Mouse (Mus musculus) forebrain, embryonic 15.5 days (tissue): ENCODE measurements around the gene Hpn. TPM values are rescaled to one million over a fixed set of nuclear protein-coding genes. Genes with fewer than 3 reads are reported as not detected.

Source experiments
- ATAC-seq: fragments of 200-750 bp; cut with Nextera tagmentation; replicated peaks from 2 replicates; pipeline ENCODE4 v1.8.0; 2017; ENCODE audit warnings: mild to moderate bottlenecking, moderate TSS enrichment, moderate library complexity
- H3K27ac ChIP-seq: fragments of 300-500 bp; sonication (generic); replicated peaks from 2 replicates; pipeline ENCODE4 v1.5.1; 2015; ENCODE audit warnings: mild to moderate bottlenecking, inconsistent platforms
- H3K27me3 ChIP-seq: fragments of 300-500 bp; sonication (generic); 2 replicates; pipeline ENCODE4 v1.6.1; 2015; ENCODE audit warnings: inconsistent platforms
- H3K36me3 ChIP-seq: fragments of 300-500 bp; sonication (generic); 2 replicates; pipeline ENCODE4 v1.6.1; 2015; ENCODE audit warnings: mild to moderate bottlenecking, inconsistent platforms
- H3K4me1 ChIP-seq: fragments of 300-500 bp; sonication (generic); 2 replicates; pipeline ENCODE4 v1.6.1; 2015; ENCODE audit warnings: inconsistent platforms
- H3K4me2 ChIP-seq: fragments of 300-500 bp; sonication (generic); replicated peaks from 2 replicates; pipeline ENCODE4 v1.6.1; 2015; ENCODE audit warnings: mild to moderate bottlenecking, inconsistent platforms
- H3K4me3 ChIP-seq: fragments of 300-500 bp; sonication (generic); 2 replicates; pipeline ENCODE4 v1.5.1; 2015; ENCODE audit warnings: mild to moderate bottlenecking, inconsistent platforms
- H3K9ac ChIP-seq: fragments of 300-500 bp; sonication (generic); replicated peaks from 2 replicates; pipeline ENCODE4 v1.6.1; 2015; ENCODE audit warnings: mild to moderate bottlenecking, inconsistent platforms
- H3K9me3 ChIP-seq: fragments of 300-500 bp; sonication (generic); 2 replicates; pipeline ENCODE4 v1.6.1; 2016; ENCODE audit warnings: inconsistent platforms
- WGBS: fragments of 180-500 bp; shearing (Covaris S2); methylation state at CpG from one replicate; pipeline ENCODE4 v1.1.7; 2015; ENCODE audit warnings: mixed read lengths; 5-methylcytosine and 5-hydroxymethylcytosine counted together
- polyA plus RNA-seq: library from polyadenylated mRNA; unstranded; fragments of >200 nt; fragmentation: Nextera tagmentation; extraction: Ambion mirVana; gene quantifications from 2 replicates; pipeline ENCODE4 v1.2.1, GENCODE M21; 2015

Gene Hpn
- polyA plus RNA-seq, result 0.36 TPM in 1 of 2 replicates, not detected in the other

- no peaks in the 10 kb centered on the region for H3K9me3 ChIP-seq
- H3K36me3 ChIP-seq, result no peaks in the 10 kb centered on the region
- no peak within 1 kb of the TSS for H3K9ac ChIP-seq
- no peaks in the 10 kb centered on the region for H3K4me1 ChIP-seq
- no peak within 1 kb of the TSS for H3K4me2 ChIP-seq
- H3K27me3 ChIP-seq, result no peaks in the 10 kb centered on the region
- no peak for ATAC-seq
- no peak within 1 kb of the TSS for H3K4me3 ChIP-seq
- no peak within 1 kb of the TSS for H3K27ac ChIP-seq
- 26% methylated on average over 13 of the region's 15 CpGs for WGBS
Observed at GRCm38 (mm10) chr7:31115182-31115581, at the start of gene Hpn. TSS of gene Hpn (minus strand) at chr7:31115290.

GRCm38 (mm10) chr7:31164748-31165147, 49.7 kb upstream of the Hpn start:
- Histone ChIP-seq H3K27me3 (no peaks in the 10 kb centered on the region), H3K27ac (no peak overlapping the region), H3K9me3 (no peaks in the 10 kb centered on the region), H3K4me3 (no peak overlapping the region), H3K9ac (no peak overlapping the region), H3K36me3 (no peaks in the 10 kb centered on the region), H3K4me1 (no peaks in the 10 kb centered on the region), H3K4me2 (no peak overlapping the region)
- ATAC-seq, result no peak
- WGBS, result 78% methylated on average over 1 of the region's 1 CpGs

GRCm38 (mm10) chr7:31163666-31164577, 48.8 kb upstream of the Hpn start:
- H3K36me3 ChIP-seq, result no peaks in the 10 kb centered on the region
- no peak overlapping the region for H3K27ac ChIP-seq
- no peak overlapping the region for H3K4me3 ChIP-seq
- 56% methylated on average over 3 of the region's 3 CpGs for WGBS
- no peak for ATAC-seq
- H3K9ac ChIP-seq, result no peak overlapping the region
- no peaks in the 10 kb centered on the region for H3K27me3 ChIP-seq
- no peaks in the 10 kb centered on the region for H3K9me3 ChIP-seq
- H3K4me2 ChIP-seq, result no peak overlapping the region
- no peaks in the 10 kb centered on the region for H3K4me1 ChIP-seq

- Histone ChIP-seq H3K27me3 (no peaks in the 10 kb centered on the region), H3K27ac (no peak overlapping the region), H3K4me2 (no peak overlapping the region), H3K4me3 (no peak overlapping the region), H3K4me1 (no peaks in the 10 kb centered on the region), H3K36me3 (no peaks in the 10 kb centered on the region), H3K9ac (no peak overlapping the region), H3K9me3 (no peaks in the 10 kb centered on the region)
- ATAC-seq, result no peak
- WGBS, result 76% methylated on average over 11 of the region's 11 CpGs
Observed at GRCm38 (mm10) chr7:31162324-31162723, 47.2 kb upstream of the Hpn start.

GRCm38 (mm10) chr7:31161831-31162230, 46.7 kb upstream of the Hpn start:
- Histone ChIP-seq H3K9ac (no peak overlapping the region), H3K4me1 (no peaks in the 10 kb centered on the region), H3K4me3 (no peak overlapping the region), H3K27me3 (no peaks in the 10 kb centered on the region), H3K36me3 (no peaks in the 10 kb centered on the region), H3K9me3 (no peaks in the 10 kb centered on the region), H3K4me2 (no peak overlapping the region), H3K27ac (no peak overlapping the region)
- no peak for ATAC-seq
- WGBS, result 59% methylated on average over 3 of the region's 3 CpGs

GRCm38 (mm10) chr7:31161246-31161645, 46.2 kb upstream of the Hpn start:
- no peaks in the 10 kb centered on the region for H3K9me3 ChIP-seq
- no peak overlapping the region for H3K4me2 ChIP-seq
- H3K27me3 ChIP-seq, result no peaks in the 10 kb centered on the region
- H3K36me3 ChIP-seq, result no peaks in the 10 kb centered on the region
- WGBS, result 84% methylated on average over 3 of the region's 3 CpGs
- H3K4me1 ChIP-seq, result no peaks in the 10 kb centered on the region
- ATAC-seq, result no peak
- H3K9ac ChIP-seq, result no peak overlapping the region
- H3K4me3 ChIP-seq, result no peak overlapping the region
- no peak overlapping the region for H3K27ac ChIP-seq

- Histone ChIP-seq H3K4me3 (no peak overlapping the region), H3K4me1 (no peaks in the 10 kb centered on the region), H3K36me3 (no peaks in the 10 kb centered on the region), H3K9ac (no peak overlapping the region), H3K9me3 (no peaks in the 10 kb centered on the region), H3K4me2 (no peak overlapping the region), H3K27me3 (no peaks in the 10 kb centered on the region), H3K27ac (no peak overlapping the region)
- WGBS, result 92% methylated on average over 5 of the region's 5 CpGs
- ATAC-seq, result no peak
Observed at GRCm38 (mm10) chr7:31160763-31161162, 45.7 kb upstream of the Hpn start.

- WGBS, result 47% methylated on average over 18 of the region's 19 CpGs
- Histone ChIP-seq H3K4me2 (no peak overlapping the region), H3K9me3 (no peaks in the 10 kb centered on the region), H3K27me3 (no peaks in the 10 kb centered on the region), H3K27ac (no peak overlapping the region), H3K9ac (no peak overlapping the region), H3K4me1 (peaks cover 9% of the 10 kb centered on the region), H3K4me3 (no peak overlapping the region), H3K36me3 (no peaks in the 10 kb centered on the region)
- ATAC-seq, result no peak
Observed at GRCm38 (mm10) chr7:31156034-31156928, 41.2 kb upstream of the Hpn start.

GRCm38 (mm10) chr7:31155296-31156033, 40.4 kb upstream of the Hpn start, which contains the start of gene Gramd1a:
TSS of gene Gramd1a (minus strand) at chr7:31155896.
- no peak within 1 kb of the TSS for H3K27ac ChIP-seq
- H3K27me3 ChIP-seq, result no peaks in the 10 kb centered on the region
- H3K9me3 ChIP-seq, result no peaks in the 10 kb centered on the region
- no peak within 1 kb of the TSS for H3K9ac ChIP-seq
- no peak within 1 kb of the TSS for H3K4me2 ChIP-seq
- H3K4me3 ChIP-seq, result no peak within 1 kb of the TSS
- ATAC-seq, result no peak
- 83% methylated on average over 5 of the region's 5 CpGs for WGBS
- H3K36me3 ChIP-seq, result no peaks in the 10 kb centered on the region
- peaks cover 10% of the 10 kb centered on the region for H3K4me1 ChIP-seq

GRCm38 (mm10) chr7:31153536-31154320, 38.6 kb upstream of the Hpn start:
- H3K36me3 ChIP-seq, result no peaks in the 10 kb centered on the region
- no peaks in the 10 kb centered on the region for H3K9me3 ChIP-seq
- H3K4me3 ChIP-seq, result no peak overlapping the region
- WGBS, result 87% methylated on average over 6 of the region's 6 CpGs
- no peak overlapping the region for H3K9ac ChIP-seq
- H3K4me1 ChIP-seq, result peaks cover 16% of the 10 kb centered on the region
- H3K27ac ChIP-seq, result no peak overlapping the region
- H3K27me3 ChIP-seq, result no peaks in the 10 kb centered on the region
- H3K4me2 ChIP-seq, result no peak overlapping the region
- ATAC-seq, result no peak
